Mouse (Mus musculus) left cerebral cortex, adult 2 months (tissue): Measurements from ENCODE around the gene Myocd. TPM values are rescaled to one million over a fixed set of nuclear protein-coding genes. Genes with fewer than 3 reads are reported as not detected.
A peak's percentile ranks its signal among the peaks of the same experiment; 100 is the strongest.

Experiments used
- DNase-seq, 2 experiments: peaks; one replicate each; pipeline ENCODE4 v3.0.0; 2021 to 2022; ENCODE audit warnings: low spot score in 2 of 2, mixed read lengths in 1 of 2; ENCODE audit errors: extremely low spot score in 1 of 2
- H3K27ac ChIP-seq: fragments of 200-600 bp; 2 replicates; pipeline ENCODE4 v1.8.1; 2022
- H3K4me3 ChIP-seq: fragments of 200-600 bp; 2 replicates; pipeline ENCODE4 v1.8.1; 2022
- CTCF ChIP-seq: fragments of 200-600 bp; IDR thresholded peaks from 2 replicates; pipeline ENCODE4 v1.8.1; 2022; ENCODE audit warnings: antibody characterized with exemption, mild to moderate bottlenecking, moderate library complexity
- intact Hi-C: fragments of 180-260 bp; cut with DNase I; formaldehyde crosslinking; loops from one replicate; pipeline ENCODE4 v1.15.1; 2025
- total RNA-seq, 2 experiments: library from RNA; stranded (reverse); gene quantifications; 2 replicates each; pipeline ENCODE4 v1.2.3; 2021

Gene Myocd
- total RNA-seq, 2 experiments from 2014 or later, result 0.26 to 0.36 TPM

DNA sequence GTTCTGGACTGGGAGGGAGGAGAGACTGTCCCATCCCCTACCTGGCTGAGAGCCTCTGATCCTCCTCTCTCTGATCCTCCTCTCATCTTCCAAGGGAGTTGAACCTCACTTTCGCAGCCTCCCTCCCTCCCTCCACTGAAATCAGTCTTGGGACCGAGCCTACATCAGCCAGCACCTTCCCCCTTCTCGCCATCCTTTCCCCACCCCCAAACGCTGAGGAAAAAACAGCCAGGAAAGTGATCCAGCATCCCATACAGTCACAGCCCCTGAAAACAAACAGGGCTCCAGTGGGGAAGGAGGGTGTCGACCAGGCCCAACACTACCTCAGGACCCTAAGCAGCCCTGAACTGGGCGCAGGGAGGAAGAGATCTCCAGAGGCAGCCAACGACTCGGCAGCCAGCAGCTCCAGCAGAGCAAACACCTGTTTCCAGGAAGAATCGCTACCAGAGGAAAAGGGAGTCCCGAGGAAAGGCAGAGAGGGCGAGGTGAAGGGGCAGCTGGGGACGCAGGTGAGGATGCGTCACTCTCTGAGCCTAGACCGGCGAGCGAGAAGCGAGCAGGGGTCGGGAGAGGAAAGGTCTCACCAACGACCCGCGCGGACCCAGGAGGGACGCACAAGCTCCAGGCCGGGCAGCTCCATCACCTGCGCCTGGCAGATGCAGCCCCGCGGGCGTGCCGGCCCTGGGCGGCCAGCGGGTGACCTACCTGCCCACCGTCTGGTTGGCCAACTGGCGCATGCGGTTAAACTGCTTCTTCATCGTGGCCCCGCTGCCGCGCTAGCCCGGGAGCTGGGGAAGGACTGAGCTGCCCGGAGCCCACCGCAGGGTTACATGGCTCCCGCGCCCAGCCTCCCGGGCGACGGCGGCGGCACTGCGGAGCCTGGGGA is 107.7 kb downstream of the Myocd start:
- Histone ChIP-seq H3K27ac (peak overlapping the region; percentile 91), H3K4me3 (peak overlapping the region; percentile 95)
- peak; percentile 34 to 45 for DNase-seq
- TF ChIP-seq CTCF, result no peak
- intact Hi-C loops, result loop anchor here (1.0 to 2.0 kb wide), 3 partner anchors 27 to 103 kb away; no protein-coding TSS in a partner anchor

- intact Hi-C loops, result loop anchor here (1.0 to 2.0 kb wide), 3 partner anchors 26 to 102 kb away; no protein-coding TSS in a partner anchor
- no peak for DNase-seq
Measured at GRCm38 (mm10) chr11:65160991-65161880, 108.6 kb downstream of the Myocd start.

DNA sequence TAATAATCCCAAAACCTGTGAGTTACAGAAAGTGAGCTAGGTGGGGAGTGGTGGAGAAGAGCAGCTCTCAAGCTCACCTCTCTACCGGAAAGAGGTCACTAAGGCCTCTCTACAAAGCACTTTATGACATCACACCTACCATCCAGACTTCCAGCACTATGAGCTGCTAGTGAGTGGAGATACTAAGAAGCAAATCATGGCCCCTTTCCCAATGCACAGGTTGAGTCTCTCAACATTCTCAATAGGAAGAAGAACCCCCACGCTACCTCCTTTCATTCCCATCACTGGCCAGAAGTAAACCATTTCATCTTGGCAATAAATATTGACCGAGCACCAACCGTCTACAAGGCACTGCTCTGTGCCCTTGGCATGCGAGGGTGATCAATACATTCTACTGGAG is 110.0 kb downstream of the Myocd start, which contains the start of gene 1700086D15Rik:
1700086D15Rik (minus strand) TSS at position 101 of the 400 bp plus-strand sequence.
- Histone ChIP-seq H3K27ac (no peak within 1 kb of the TSS), H3K4me3 (peak within 1 kb of the TSS; percentile 95; the same call in 1 of the 2 replicates)
- intact Hi-C loops, result loop anchor here (2.0 kb wide), 2 partner anchors 71 to 101 kb away; no protein-coding TSS in a partner anchor
- TF ChIP-seq CTCF, result no peak
- no peak for DNase-seq

More at GRCm38 (mm10) chr11:65160991-65161880, 108.6 kb downstream of the Myocd start:
- H3K27ac ChIP-seq, result peak overlapping the region; percentile 91; the same call in 1 of the 2 replicates
- TF ChIP-seq CTCF, result no peak
- peak overlapping the region; percentile 95 for H3K4me3 ChIP-seq

DNA sequence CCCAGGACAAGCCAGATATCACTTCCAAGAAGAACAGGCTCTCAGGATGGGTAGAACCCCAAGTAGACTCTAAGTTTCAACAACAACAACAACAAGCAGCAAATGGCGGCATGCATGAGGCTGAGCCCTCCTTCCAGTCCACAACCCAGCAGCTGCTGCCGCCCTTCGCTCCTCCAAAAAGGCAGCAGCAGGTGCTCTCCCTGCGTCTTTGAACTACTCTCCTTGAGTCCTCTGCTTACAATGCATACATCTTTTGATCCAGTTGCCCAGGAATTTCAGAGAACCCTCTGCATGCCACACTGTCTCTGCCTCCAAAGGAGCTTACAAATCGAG is 111.2 kb downstream of the Myocd start:
- Histone ChIP-seq H3K4me3 (no peak overlapping the region), H3K27ac (no peak overlapping the region)
- intact Hi-C loops, result no loop called here
- no peak for TF ChIP-seq CTCF
- DNase-seq, result no peak

GRCm38 (mm10) chr11:65157966-65158657 is 111.7 kb downstream of the Myocd start:
- DNase-seq, result no peak
- intact Hi-C loops, result no loop called here
- no peak for TF ChIP-seq CTCF
- Histone ChIP-seq H3K4me3 (no peak overlapping the region), H3K27ac (no peak overlapping the region)

GRCm38 (mm10) chr11:65153006-65153405 is 116.8 kb downstream of the Myocd start:
- DNase-seq, result no peak
- Histone ChIP-seq H3K27ac (no peak overlapping the region), H3K4me3 (no peak overlapping the region)
- TF ChIP-seq CTCF, result no peak
- intact Hi-C loops, result no loop called here

GRCm38 (mm10) chr11:65148441-65148840 is 121.3 kb downstream of the Myocd start:
- TF ChIP-seq CTCF, result no peak
- H3K27ac ChIP-seq, result no peak overlapping the region
- intact Hi-C loops, result no loop called here
- no peak overlapping the region for H3K4me3 ChIP-seq
- no peak for DNase-seq

DNA sequence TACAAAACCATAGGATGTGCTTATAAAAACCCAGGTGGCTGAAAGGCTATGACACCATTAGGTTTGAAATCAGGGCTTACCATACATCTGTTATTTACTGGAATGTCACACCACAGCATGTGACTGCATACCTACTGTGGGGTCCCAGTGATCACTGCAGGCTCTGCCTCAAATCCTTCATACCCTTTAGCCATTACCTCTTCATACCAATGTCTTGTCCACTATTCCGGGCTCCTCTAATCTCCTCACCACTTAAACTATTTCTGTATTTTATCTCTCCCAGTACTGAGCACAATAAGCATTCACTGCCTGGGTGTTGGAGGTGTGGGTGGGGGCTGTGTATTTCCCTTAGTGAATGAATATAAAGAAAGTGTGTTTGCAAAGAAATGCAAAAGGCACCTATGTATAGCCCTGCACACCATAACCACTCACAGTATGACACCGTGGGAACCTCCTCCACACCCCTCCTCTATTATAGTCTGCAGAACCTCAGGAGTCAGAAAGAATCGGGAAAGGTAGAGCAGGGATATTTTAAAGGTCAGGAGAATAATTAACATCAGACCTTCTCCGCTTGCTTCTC is 126.9 kb downstream of the Myocd start:
- intact Hi-C loops, result no loop called here
- Histone ChIP-seq H3K4me3 (no peak overlapping the region), H3K27ac (no peak overlapping the region)
- DNase-seq, result no peak
- TF ChIP-seq CTCF, result no peak

DNA sequence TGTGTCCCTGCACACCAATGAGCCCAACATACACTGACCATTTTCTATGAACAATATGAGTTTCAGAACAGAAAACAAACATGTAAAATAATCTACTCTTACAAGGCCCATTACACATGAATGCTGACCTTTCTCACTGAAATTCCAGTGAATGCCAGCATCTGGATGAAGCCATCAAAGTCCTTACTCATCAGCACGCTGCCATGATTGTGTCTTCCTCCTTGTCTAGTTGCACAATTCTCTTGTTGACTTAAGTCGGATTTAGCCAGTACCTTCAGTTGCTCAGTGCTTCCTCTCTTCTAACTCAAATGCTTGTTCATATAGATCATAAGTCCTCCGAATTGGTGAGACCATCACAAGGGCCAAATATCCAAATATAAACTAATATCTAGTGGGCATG is 130.8 kb downstream of the Myocd start:
- Histone ChIP-seq H3K27ac (no peak overlapping the region), H3K4me3 (no peak overlapping the region)
- TF ChIP-seq CTCF, result no peak
- intact Hi-C loops, result loop anchor here (5.0 kb wide), 1 partner anchor 82 kb away; no protein-coding TSS in a partner anchor
- no peak for DNase-seq

DNA sequence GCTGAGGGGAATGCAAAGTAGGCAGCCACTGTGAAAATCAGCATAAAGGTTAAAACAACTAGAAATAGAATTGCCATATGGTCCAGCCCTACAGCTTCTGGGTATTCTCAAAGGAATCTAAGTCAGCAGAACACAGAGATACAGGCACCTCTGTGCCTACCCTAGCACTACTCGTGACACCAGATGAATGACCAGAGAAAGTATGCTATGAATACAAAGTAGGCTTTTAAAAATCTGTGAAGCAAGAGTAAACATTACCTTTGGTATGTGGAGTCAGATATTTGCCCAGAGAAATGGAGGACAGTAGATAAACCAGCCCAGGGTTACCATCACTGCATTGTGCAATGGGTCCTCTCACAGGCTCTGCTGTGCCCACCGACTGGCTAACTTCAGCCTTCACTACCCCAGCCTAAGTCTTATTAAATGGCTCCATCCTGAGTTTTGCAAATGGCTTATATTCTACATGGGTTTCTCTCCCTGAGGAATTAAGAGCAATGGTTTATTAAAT is 132.6 kb downstream of the Myocd start:
- no peak overlapping the region for H3K4me3 ChIP-seq
- DNase-seq, result no peak
- H3K27ac ChIP-seq, result no peak overlapping the region; the same call in 1 of the 2 replicates
- no peak for TF ChIP-seq CTCF
- intact Hi-C loops, result loop anchor here (5.0 kb wide), 1 partner anchor 80 kb away; no protein-coding TSS in a partner anchor
